Mouse (Mus musculus): ENCODE data around the gene Slc4a2.
A peak's percentile ranks its signal among the peaks of the same experiment; 100 is the strongest.

Slc4a2 gene

GRCm38 (mm10) chr5:24426556-24427284, 3.1 kb downstream of the Slc4a2 start:
- DNase-seq (ENCODE audit: low read depth, low spot score) = peak; percentile 43

- DNase-seq (ENCODE audit: low read depth, low spot score) = no peak
Measured at GRCm38 (mm10) chr5:24427285-24427633, 3.6 kb downstream of the Slc4a2 start.

- no peak for DNase-seq (ENCODE audit: low read depth, low spot score)
Measured at GRCm38 (mm10) chr5:24427981-24428402, 4.4 kb downstream of the Slc4a2 start.

GRCm38 (mm10) chr5:24428596-24428995, 5.0 kb downstream of the Slc4a2 start:
- DNase-seq (ENCODE audit: low read depth, low spot score) = no peak

GRCm38 (mm10) chr5:24433993-24434392, 10.4 kb downstream of the Slc4a2 start:
- DNase-seq (ENCODE audit: low read depth, low spot score) = no peak

- DNase-seq (ENCODE audit: low read depth, low spot score) = no peak
Measured at GRCm38 (mm10) chr5:24441187-24441586, 17.6 kb downstream of the Slc4a2 start.

- DNase-seq (ENCODE audit: low read depth, low spot score) = no peak
Measured at GRCm38 (mm10) chr5:24442029-24442428, 18.4 kb downstream of the Slc4a2 start.

GRCm38 (mm10) chr5:24443204-24443603, 19.6 kb downstream of the Slc4a2 start:
- DNase-seq (ENCODE audit: low read depth, low spot score) = no peak

- DNase-seq (ENCODE audit: low read depth, low spot score) = no peak
Measured at GRCm38 (mm10) chr5:24443927-24444326, 20.3 kb downstream of the Slc4a2 start.

GRCm38 (mm10) chr5:24444746-24445427, 21.2 kb downstream of the Slc4a2 start, which contains the start of gene Fastk:
Gene Fastk, minus strand, starts transcription at chr5:24445287.
- DNase-seq (ENCODE audit: low read depth, low spot score) = peak; percentile 93

- no peak for DNase-seq (ENCODE audit: low read depth, low spot score)
Measured at GRCm38 (mm10) chr5:24445428-24446080, 21.9 kb downstream of the Slc4a2 start.

- DNase-seq (ENCODE audit: low read depth, low spot score) = no peak
Measured at GRCm38 (mm10) chr5:24446630-24447029, 23.0 kb downstream of the Slc4a2 start.

GRCm38 (mm10) chr5:24447624-24448298, 24.1 kb downstream of the Slc4a2 start, which contains the start of gene Tmub1:
Gene Tmub1, minus strand, starts transcription at chr5:24447854.
- peak; percentile 96 for DNase-seq (ENCODE audit: low read depth, low spot score)

GRCm38 (mm10) chr5:24451264-24452029, 27.8 kb downstream of the Slc4a2 start:
- DNase-seq (ENCODE audit: low read depth, low spot score) = peak; percentile 88

GRCm38 (mm10) chr5:24452030-24452690, 28.5 kb downstream of the Slc4a2 start, which contains the start of gene Agap3:
Gene Agap3, plus strand, starts transcription at chr5:24452177.
- no peak for DNase-seq (ENCODE audit: low read depth, low spot score)

GRCm38 (mm10) chr5:24452691-24453233, 29.1 kb downstream of the Slc4a2 start:
- no peak for DNase-seq (ENCODE audit: low read depth, low spot score)

GRCm38 (mm10) chr5:24453283-24453984, 29.8 kb downstream of the Slc4a2 start:
- no peak for DNase-seq (ENCODE audit: low read depth, low spot score)

- DNase-seq (ENCODE audit: low read depth, low spot score) = no peak
Measured at GRCm38 (mm10) chr5:24453985-24454303, 30.3 kb downstream of the Slc4a2 start.

- DNase-seq (ENCODE audit: low read depth, low spot score) = peak; percentile 69
Measured at GRCm38 (mm10) chr5:24455076-24455475, 31.4 kb downstream of the Slc4a2 start.

GRCm38 (mm10) chr5:24455613-24456012, 32.0 kb downstream of the Slc4a2 start:
- DNase-seq (ENCODE audit: low read depth, low spot score) = no peak

All from R1 (cell line).